Mouse (Mus musculus): ENCODE measurements around the gene Mthfr.

DNA sequence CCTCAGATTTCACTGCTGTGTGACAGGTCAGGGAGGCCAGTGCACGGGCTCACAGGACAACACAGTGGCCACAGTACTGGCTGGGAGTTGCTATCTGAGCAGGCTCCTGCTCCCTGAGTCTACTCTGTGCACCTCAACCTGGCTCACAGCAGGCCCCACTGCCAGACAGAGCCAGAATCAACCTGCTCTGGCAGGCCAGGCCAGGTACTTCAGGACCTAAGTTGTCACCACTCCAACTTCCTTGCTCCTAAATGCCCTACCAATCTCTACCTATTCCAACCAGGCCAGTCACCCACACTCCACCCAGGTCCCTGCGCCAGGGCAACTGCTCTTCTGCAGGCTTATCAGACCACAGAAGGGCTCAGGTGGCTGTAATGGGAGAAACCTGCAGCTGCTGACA lies 29.2 kb upstream of the Mthfr start:
- TF ChIP-seq POLR2A (IDR thresholded peaks at IDR 0.05; ENCODE audit: extremely low read depth, insufficient read depth, low read length), result no peak
- TF ChIP-seq CTCF (IDR thresholded peaks at IDR 0.05; ENCODE audit: extremely low read depth, insufficient read depth, low read length), result no peak

All from cortical plate, adult 2 months (tissue).